Mouse (Mus musculus): ENCODE data around the gene Pnkp. TPM values are rescaled to one million over a fixed set of nuclear protein-coding genes. Genes with fewer than 3 reads are reported as not detected.

The Pnkp gene
- polyA plus RNA-seq, 1 experiment, result 67.3 TPM

GRCm38 (mm10) chr7:44824872-44825271 lies 32.1 kb upstream of the Pnkp start:
- no peak overlapping the region for H3K27ac ChIP-seq (ENCODE audit: insufficient read depth, low read length)
- 9% methylated on average over 3 of the region's 3 CpGs for WGBS
- TF ChIP-seq POLR2A (IDR thresholded peaks at IDR 0.05; ENCODE audit: low read depth, low read length) (no peak), CTCF (IDR thresholded peaks at IDR 0.05; ENCODE audit: extremely low read depth, insufficient read depth, insufficient read length, insufficient replicate concordance) (peak; percentile 72; the same call in 1 of the 2 replicates)
- no peaks in the 10 kb centered on the region for H3K27me3 ChIP-seq (ENCODE audit: control insufficient read depth, insufficient read depth, low read length)
- no peak overlapping the region for H3K4me3 ChIP-seq (ENCODE audit: extremely low read depth, insufficient read depth, insufficient read length)
- peak in 1 of 2 experiments; percentile 83 for DNase-seq (ENCODE audit: low read depth in 1 of 2, low spot score in 2 of 2)
- H3K4me1 ChIP-seq (ENCODE audit: control insufficient read depth, insufficient read depth, insufficient read length), result peaks cover 22% of the 10 kb centered on the region; the same call in 1 of the 2 replicates
- peaks cover 15% of the 10 kb centered on the region for H3K36me3 ChIP-seq (ENCODE audit: control insufficient read depth, insufficient read depth, low read length)

DNA sequence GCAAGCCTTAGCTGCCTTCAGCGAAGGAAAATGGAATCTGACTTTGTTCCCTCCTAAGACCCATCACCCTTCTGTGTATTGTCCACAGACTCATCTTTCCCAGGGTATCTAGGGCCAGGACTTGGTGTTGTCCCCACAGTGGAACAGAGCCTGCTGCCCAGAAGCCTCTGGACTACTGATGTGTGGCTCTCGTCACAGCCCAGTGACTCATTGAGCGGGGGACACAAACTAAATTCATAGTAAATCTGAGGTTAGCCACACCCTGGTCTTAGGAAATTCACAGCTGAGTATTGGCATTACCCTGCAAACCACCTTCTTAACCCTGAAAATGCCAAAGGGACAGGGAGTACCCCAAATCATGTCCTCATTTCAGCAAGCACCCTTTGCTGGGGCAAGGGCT lies 30.2 kb upstream of the Pnkp start:
- Histone ChIP-seq H3K27me3 (ENCODE audit: control insufficient read depth, insufficient read depth, low read length) (no peaks in the 10 kb centered on the region), H3K4me3 (ENCODE audit: extremely low read depth, insufficient read depth, insufficient read length) (no peak overlapping the region), H3K4me1 (ENCODE audit: control insufficient read depth, insufficient read depth, insufficient read length) (peaks cover 19% of the 10 kb centered on the region; the same call in 1 of the 2 replicates), H3K27ac (ENCODE audit: insufficient read depth, low read length) (peak overlapping the region; percentile 47; the same call in 1 of the 2 replicates), H3K36me3 (ENCODE audit: control insufficient read depth, insufficient read depth, low read length) (peaks cover 24% of the 10 kb centered on the region)
- no peak for DNase-seq (ENCODE audit: low read depth in 1 of 2, low spot score in 2 of 2)
- TF ChIP-seq CTCF (IDR thresholded peaks at IDR 0.05; ENCODE audit: extremely low read depth, insufficient read depth, insufficient read length, insufficient replicate concordance), result no peak
- TF ChIP-seq POLR2A (IDR thresholded peaks at IDR 0.05; ENCODE audit: low read depth, low read length), result no peak
- 59% methylated on average over 3 of the region's 3 CpGs for WGBS

DNA sequence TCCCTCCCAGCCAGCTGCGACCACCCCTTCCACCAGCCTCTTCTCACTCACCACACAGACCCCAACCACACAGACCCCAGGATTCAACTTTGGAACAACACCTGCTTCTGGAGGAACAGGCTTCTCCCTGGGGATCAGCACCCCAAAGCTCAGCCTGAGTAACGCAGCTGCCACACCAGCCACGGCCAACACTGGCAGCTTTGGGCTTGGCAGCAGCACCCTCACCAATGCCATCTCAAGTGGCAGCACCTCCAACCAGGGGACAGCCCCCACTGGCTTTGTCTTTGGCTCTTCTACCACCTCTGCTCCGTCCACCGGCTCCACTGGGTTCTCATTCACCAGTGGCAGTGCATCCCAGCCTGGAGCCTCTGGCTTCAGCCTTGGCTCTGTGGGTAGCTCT lies 28.2 kb upstream of the Pnkp start:
- 89% methylated on average over 5 of the region's 5 CpGs for WGBS
- no peaks in the 10 kb centered on the region for H3K27me3 ChIP-seq (ENCODE audit: control insufficient read depth, insufficient read depth, low read length)
- no peak overlapping the region for H3K27ac ChIP-seq (ENCODE audit: insufficient read depth, low read length)
- TF ChIP-seq CTCF (IDR thresholded peaks at IDR 0.05; ENCODE audit: extremely low read depth, insufficient read depth, insufficient read length, insufficient replicate concordance), result no peak
- TF ChIP-seq POLR2A (IDR thresholded peaks at IDR 0.05; ENCODE audit: low read depth, low read length), result no peak
- DNase-seq (ENCODE audit: low read depth in 1 of 2, low spot score in 2 of 2), result no peak
- no peak overlapping the region for H3K4me3 ChIP-seq (ENCODE audit: extremely low read depth, insufficient read depth, insufficient read length)
- peaks cover 24% of the 10 kb centered on the region for H3K36me3 ChIP-seq (ENCODE audit: control insufficient read depth, insufficient read depth, low read length)
- H3K4me1 ChIP-seq (ENCODE audit: control insufficient read depth, insufficient read depth, insufficient read length), result peaks cover 19% of the 10 kb centered on the region; the same call in 1 of the 2 replicates

DNA sequence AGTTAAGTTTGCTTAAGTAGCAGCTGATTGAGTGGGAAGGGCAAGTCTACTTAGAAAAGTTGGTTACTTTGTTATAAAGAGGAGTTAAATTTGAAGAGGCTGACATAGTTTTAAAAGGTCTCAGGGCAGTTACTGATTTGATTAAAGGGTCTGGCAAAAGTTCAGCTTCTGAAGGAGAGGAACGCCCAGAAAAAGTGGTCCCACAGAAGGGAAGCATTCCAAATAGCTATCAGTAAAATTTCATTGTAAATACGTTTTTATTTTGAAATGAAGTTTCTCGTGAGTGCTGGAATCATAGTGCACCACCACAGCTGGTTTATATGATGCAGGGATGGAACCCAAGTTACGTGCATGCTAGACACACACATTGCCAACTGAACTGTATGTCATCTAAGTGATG lies 24.2 kb upstream of the Pnkp start:
- Histone ChIP-seq H3K4me3 (ENCODE audit: extremely low read depth, insufficient read depth, insufficient read length) (no peak overlapping the region), H3K27ac (ENCODE audit: insufficient read depth, low read length) (no peak overlapping the region), H3K36me3 (ENCODE audit: control insufficient read depth, insufficient read depth, low read length) (peaks cover 24% of the 10 kb centered on the region), H3K27me3 (ENCODE audit: control insufficient read depth, insufficient read depth, low read length) (no peaks in the 10 kb centered on the region), H3K4me1 (ENCODE audit: control insufficient read depth, insufficient read depth, insufficient read length) (peaks cover 32% of the 10 kb centered on the region)
- DNase-seq (ENCODE audit: low read depth in 1 of 2, low spot score in 2 of 2), result no peak
- WGBS, result 87% methylated on average over 4 of the region's 4 CpGs
- no peak for TF ChIP-seq CTCF (IDR thresholded peaks at IDR 0.05; ENCODE audit: extremely low read depth, insufficient read depth, insufficient read length, insufficient replicate concordance)
- no peak for TF ChIP-seq POLR2A (IDR thresholded peaks at IDR 0.05; ENCODE audit: low read depth, low read length)

DNA sequence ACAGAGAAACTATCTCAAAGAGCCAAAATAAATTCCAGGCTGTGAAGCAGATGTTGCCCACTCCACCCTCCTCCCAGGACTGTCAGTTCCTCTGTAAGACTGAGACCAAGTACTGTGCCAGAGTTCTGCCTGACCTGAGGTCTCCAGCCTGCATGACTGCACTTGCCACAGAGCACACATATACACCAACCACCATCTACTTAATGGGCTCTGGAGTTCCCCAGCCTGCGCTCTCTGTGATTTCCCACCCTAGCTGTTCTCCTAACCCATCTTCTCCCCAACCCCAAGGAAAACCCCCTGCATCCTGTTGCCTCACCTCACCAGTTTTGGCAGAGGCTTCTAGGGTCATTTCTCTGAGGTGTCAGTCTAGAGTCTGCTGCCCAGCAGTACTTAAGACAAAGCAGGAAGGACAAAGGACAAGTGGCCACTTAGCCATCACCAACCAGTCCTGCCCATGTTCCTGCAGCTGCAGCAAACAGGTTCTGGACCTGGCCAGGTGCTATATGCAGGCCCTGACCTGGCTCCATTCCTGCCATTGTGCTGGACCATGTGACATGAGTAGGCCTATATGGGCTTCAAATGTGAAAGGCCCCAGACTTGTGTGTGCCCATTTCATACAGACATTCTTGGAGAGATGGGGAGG lies 21.4 kb upstream of the Pnkp start:
- Histone ChIP-seq H3K36me3 (ENCODE audit: control insufficient read depth, insufficient read depth, low read length) (peaks cover 5% of the 10 kb centered on the region; the same call in 1 of the 2 replicates), H3K4me1 (ENCODE audit: control insufficient read depth, insufficient read depth, insufficient read length) (peaks cover 49% of the 10 kb centered on the region), H3K4me3 (ENCODE audit: extremely low read depth, insufficient read depth, insufficient read length) (no peak overlapping the region), H3K27ac (ENCODE audit: insufficient read depth, low read length) (peak overlapping the region; percentile 95), H3K27me3 (ENCODE audit: control insufficient read depth, insufficient read depth, low read length) (no peaks in the 10 kb centered on the region)
- TF ChIP-seq CTCF (IDR thresholded peaks at IDR 0.05; ENCODE audit: extremely low read depth, insufficient read depth, insufficient read length, insufficient replicate concordance) (no peak), POLR2A (IDR thresholded peaks at IDR 0.05; ENCODE audit: low read depth, low read length) (no peak)
- peak in 1 of 2 experiments; percentile 59 for DNase-seq (ENCODE audit: low read depth in 1 of 2, low spot score in 2 of 2)
- 38% methylated on average over 1 of the region's 1 CpGs for WGBS

- 22% methylated on average over 3 of the region's 3 CpGs for WGBS
- H3K4me1 ChIP-seq (ENCODE audit: control insufficient read depth, insufficient read depth, insufficient read length), result peaks cover 53% of the 10 kb centered on the region
- peaks cover 6% of the 10 kb centered on the region for H3K36me3 ChIP-seq (ENCODE audit: control insufficient read depth, insufficient read depth, low read length)
- TF ChIP-seq CTCF (IDR thresholded peaks at IDR 0.05; ENCODE audit: extremely low read depth, insufficient read depth, insufficient read length, insufficient replicate concordance) (no peak), POLR2A (IDR thresholded peaks at IDR 0.05; ENCODE audit: low read depth, low read length) (peak; percentile 54; the same call in 1 of the 2 replicates)
- peak in 1 of 2 experiments; percentile 89 for DNase-seq (ENCODE audit: low read depth in 1 of 2, low spot score in 2 of 2)
- no peaks in the 10 kb centered on the region for H3K27me3 ChIP-seq (ENCODE audit: control insufficient read depth, insufficient read depth, low read length)
- peak overlapping the region; percentile 95 for H3K27ac ChIP-seq (ENCODE audit: insufficient read depth, low read length)
- H3K4me3 ChIP-seq (ENCODE audit: extremely low read depth, insufficient read depth, insufficient read length), result peak overlapping the region; percentile 64
Measured at GRCm38 (mm10) chr7:44836016-44836404, 20.9 kb upstream of the Pnkp start.

GRCm38 (mm10) chr7:44836423-44837053 lies 20.4 kb upstream of the Pnkp start:
- H3K27me3 ChIP-seq (ENCODE audit: control insufficient read depth, insufficient read depth, low read length), result no peaks in the 10 kb centered on the region
- H3K4me3 ChIP-seq (ENCODE audit: extremely low read depth, insufficient read depth, insufficient read length), result peak overlapping the region; percentile 64
- H3K27ac ChIP-seq (ENCODE audit: insufficient read depth, low read length), result peak overlapping the region; percentile 95
- 53% methylated on average over 9 of the region's 9 CpGs for WGBS
- TF ChIP-seq CTCF (IDR thresholded peaks at IDR 0.05; ENCODE audit: extremely low read depth, insufficient read depth, insufficient read length, insufficient replicate concordance), result no peak
- TF ChIP-seq POLR2A (IDR thresholded peaks at IDR 0.05; ENCODE audit: low read depth, low read length), result no peak
- H3K4me1 ChIP-seq (ENCODE audit: control insufficient read depth, insufficient read depth, insufficient read length), result peaks cover 53% of the 10 kb centered on the region
- peaks cover 7% of the 10 kb centered on the region for H3K36me3 ChIP-seq (ENCODE audit: control insufficient read depth, insufficient read depth, low read length)
- DNase-seq (ENCODE audit: low read depth in 1 of 2, low spot score in 2 of 2), result no peak

Measured in spleen, adult 2 months (tissue).